Mouse (Mus musculus) spleen, adult 12 weeks (tissue): ENCODE results near the gene Ntn1.

Experiments used
- DNase-seq: peaks from one replicate; pipeline ENCODE4 v3.0.0; 2022; ENCODE audit warnings: low spot score

Ntn1 gene

DNA sequence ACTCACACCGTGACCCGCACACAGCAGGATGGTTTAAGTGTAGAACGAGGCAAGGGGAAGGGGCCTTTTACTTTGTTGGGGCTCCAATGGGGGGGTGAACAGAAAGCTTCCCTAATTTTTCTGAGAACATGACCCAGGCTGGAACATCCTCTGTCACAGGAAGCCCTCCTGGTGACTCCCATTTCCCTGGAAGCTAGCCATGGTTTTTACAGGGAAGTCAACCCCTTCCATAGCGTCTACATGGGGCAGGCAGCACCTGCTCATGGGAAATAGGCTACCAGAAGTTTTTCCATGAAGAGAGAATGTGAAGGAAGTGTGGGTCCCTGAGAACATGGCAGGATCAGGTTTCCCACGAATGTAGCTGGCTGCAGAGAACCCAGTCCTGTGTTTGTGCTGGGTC is 136.3 kb downstream of the Ntn1 start:
- no peak for DNase-seq

DNA sequence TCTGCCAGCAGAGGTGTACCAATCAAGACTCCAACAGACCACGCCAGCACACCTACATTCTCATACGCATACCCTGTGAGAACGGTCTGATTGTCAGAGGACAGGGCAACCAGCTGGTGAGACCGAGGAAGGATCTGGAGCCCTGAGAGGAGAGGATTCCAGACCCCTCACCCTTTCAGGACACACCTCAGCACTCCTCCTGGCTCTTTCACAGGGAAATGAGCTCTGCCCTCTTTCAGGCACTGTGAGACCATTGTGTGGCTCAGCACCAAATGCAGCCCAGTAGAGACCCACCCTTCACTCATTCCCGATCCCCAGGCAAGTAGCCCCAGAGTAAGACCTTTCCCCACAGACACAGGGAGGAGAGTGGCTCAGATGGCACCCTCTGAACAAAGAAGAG is 137.5 kb downstream of the Ntn1 start:
- no peak for DNase-seq

DNA sequence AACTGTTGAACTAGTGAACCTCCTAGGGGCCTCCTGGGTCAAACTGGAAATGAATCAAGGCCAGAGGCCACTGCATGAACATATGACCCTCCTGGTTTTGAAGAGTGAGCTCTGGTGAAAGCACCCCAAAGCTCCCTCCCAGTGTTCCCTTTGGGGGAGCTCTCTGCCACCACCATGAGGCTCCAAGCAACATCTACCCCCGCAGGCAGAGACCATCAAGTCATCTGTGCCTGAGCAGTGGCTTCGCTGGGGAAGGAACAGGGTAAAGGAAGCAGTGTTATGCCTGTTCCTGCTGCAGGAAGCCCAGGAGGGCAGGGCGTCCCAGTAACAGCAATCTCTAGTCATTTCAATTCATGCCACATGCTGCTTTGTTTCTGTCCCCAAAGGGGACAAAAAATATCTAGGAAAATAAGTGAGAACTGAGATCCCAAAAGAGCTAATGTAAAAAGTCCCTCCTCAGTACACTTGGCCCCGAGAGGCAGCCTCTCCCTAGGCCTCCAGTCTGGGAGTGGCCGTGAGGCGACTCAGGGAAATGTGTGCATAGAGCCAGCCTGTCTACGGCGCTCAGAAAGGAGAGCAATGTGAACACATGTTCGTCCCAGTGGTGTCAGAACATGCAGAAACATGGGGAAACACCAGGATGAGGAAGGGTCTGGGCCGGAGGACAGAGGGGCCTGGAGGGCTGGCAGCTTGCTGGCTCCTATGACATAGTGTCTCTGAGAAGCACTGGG is 139.3 kb downstream of the Ntn1 start:
- no peak for DNase-seq

DNA sequence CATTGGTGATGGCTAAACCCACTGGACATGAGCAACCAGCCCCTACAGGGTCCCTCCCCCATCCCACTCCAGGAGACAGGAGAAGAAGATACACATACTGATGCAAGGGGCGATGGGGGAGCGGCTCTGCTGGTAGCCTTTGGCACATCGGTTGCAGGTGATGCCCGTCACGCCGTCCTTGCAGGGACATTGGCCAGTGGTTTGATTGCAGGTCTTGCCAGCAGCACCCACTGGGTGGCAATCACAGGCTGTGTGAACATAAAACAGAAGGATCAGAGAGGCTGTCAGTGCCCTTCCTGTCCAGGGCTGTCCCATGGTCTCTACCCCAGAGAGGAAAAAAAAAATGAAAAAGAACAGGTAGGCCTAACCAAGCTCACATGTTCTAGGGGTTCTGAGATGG is 140.2 kb downstream of the Ntn1 start:
- DNase-seq = no peak

DNA sequence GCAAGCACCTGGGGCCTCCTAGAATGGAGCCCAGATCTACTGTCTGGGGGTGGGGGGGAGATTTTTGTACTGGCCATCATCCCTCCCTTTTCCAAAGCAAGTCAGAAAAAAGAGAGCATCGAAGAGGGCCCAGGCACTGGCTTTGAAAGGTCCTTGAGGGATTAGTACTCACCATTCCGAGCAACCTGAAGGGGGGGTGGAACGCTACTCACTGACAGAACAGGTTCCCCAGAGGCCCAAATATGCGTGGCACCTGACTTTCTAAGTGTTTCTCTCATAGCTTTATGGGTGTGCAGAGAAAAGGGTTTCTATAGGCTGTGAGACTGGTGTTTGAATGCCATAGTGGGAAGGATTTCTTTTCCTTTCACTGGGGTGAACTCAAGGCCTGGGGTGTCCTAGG is 142.1 kb downstream of the Ntn1 start:
- no peak for DNase-seq

DNA sequence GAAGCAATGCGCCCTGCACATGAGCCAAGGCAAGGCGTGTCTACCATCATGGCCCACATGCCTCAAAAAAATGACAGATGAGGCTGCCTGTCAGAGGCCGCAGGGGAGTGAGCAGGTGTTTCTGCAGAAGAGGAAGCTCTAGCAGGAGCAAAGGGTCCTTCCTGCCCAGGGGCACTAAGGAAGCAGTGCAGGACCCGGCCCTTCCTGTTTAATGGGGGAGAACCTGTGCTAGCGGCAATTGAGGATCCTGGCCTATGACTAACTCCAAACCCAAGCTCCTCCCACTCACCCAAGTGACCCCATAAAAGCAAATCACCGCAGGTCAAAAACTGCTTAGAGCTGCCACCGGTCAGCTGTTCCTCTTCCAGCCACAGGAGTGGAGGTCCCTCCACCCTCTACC is 147.1 kb downstream of the Ntn1 start:
- DNase-seq = no peak

DNA sequence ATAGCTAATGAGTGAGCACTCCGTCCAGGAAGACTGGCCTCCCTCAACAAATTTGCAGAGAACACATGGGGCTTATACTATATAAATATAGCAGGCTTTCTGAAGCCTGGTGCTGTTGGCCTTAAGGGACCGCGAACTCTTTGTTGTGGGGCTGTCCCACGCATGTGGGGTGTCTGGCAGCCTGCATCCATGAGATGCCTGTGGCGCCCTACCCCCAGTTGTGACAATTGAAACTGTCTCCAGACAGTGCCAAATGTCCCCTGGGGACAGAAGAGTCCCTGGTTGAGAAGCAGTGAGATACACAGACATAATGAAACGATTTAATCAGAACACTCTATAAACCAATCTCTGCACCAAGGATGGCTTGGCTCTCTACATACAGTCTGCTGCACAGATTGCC is 150.5 kb downstream of the Ntn1 start:
- DNase-seq = no peak

DNA sequence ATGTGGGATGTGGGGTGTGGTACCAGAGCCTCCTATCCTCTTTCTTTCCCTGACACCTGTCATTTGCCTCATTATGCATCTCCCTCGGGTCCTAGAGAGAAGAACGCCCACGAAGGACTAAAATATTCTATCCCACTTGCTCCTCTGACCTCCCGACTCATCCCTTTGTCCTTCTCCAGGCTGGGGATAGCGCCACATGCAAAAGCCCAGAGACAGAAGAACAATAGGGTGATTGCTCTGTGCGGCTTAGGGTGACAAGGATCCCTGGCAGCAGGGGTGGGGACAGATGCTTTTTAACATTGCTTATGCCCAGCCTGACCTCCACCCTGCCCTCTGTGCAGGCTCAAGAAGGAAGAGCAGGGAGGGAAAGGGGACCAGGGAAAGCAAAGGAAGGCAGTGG is 152.7 kb downstream of the Ntn1 start:
- no peak for DNase-seq

DNA sequence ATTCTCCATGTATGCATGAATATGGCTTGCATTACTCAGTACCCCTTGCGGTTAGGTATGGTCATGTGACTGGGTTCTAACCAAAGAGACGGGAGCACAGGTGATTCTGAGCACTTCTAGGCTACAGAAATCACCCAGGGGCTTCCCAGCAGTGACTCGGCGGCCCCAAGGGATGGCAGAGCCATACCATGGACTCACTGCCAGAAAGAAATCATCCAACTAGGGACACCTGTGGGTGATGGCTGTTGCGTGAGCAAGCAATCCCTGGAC is 155.7 kb downstream of the Ntn1 start:
- no peak for DNase-seq

DNA sequence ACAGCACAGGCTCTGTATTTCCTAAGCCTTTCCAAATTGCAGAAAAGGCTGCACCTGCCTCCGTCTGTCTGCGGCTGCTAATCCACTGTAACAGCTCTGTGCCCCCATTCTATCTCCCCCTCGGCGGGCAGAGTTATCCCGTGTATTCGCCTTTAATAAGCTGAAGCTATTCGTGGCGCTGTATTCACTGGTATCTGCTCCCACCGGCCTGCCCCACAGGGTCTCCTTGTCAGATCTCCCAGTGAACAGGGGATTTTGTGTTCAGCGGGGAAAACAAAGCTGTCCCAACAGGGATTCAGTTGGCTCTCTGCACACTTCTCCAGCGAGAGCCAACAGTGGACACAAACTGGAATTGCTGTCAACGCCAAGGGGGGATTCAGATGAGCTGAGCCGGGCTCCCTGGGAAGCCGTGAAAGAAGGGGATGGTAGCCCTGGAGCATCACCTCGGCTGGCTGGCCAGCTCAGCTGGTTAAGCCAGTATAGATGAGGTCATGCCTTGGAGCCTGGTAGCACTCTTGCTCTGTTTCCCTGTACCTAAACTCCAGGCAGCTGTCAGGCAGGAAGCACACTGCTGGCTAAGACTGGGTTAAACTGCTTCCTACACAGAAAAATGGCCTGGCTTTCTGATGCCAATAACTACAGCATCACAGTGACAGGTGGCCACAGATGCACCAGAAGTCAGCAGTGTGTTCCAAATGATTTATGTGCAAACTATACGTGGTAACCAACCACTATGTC is 156.2 kb downstream of the Ntn1 start:
- DNase-seq = no peak

DNA sequence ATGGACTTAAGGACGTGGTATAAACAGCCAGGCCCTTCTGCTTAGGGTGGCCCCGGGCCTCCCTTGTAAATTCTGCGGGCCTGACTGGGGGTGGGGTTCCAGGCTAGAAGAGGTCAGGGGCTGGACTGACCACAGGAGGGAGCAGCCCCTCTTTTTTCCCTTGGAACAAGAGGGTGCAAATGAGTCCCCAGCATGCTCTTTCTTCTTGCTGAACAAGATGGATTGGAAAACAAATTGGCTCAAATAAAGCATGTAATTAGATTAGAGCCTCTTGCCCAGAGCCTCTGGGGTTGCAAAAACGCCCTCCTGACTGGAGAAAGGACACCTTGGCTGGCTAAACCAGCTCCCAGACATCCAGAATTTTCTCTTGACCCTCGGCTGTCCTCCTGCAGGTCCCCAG is 160.9 kb downstream of the Ntn1 start:
- DNase-seq = no peak

DNA sequence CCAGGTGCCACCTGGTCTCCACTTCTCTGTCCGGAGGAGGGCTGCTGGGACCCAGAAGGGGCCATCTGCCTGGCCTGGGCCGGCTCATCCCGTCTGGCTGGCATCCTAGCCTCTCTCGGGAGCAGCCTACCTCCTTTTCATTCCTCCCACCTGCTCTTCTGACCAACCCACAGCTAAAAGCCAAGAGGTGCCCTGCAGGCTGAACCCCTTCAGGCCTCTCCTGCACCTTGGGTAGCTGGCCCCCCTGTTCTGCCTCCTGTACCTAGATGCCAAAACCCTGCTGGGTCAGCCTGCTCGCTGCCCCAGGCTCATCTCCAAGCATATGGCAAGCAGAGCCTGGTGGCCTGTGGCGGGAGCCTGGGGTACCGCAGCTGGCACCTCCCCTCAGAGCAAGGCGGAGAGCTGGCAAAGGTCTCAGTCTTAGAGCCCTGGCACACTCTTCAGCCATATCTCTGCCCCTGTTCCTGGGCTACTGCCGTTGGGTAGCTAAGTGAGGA is 167.1 kb downstream of the Ntn1 start:
- no peak for DNase-seq

DNA sequence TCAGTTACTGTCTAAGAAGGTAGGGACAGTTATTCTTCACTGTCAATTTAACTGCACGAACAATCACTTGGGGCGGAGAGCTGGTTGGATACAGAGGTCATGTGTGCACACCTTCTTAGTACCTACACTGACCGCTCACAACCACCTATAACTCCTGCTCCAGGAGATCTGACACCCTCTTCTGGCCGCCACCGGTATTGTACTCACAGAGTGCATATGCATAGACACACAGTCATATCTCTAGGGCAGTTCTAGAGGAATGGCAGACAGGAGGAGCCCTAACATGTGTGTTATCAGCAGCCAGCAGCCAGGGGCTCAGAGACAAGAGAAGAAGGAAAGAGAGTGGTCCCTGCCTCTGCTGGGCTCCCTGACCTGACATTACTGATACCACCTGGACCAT is 169.1 kb downstream of the Ntn1 start:
- no peak for DNase-seq

DNA sequence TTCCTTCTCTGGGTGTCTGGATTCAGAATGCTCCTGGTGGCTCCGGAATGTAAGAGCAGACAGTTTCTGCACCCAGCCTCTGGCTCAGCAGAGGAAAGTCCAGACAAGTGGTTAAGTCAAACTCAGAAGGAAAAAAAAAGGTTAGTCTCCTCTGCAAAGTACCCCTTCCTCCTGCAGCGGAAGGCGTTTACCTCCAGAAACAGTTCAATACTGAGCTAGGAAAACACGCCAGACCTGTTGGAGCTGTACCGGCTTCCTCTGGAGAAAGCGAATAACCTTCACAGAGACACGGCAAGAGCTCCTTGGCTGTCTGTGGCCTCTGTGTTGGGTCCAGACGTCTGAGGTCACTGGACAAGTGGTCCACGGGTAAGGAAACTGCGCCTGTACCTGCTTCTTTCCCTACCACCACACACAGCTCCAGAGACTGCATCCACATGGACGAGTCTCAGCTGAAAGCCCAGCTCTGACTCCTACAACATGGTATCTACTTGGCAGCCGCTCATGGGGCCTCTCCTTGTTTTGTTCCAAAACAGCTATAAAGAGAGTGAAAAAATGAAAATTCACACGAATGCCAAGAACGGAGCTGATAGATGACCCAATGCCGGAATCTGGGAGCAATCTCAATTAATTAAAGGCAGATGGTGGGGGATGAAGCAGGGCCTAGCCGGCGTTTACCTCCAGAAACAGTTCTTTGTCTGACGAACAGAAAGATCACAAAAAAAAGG is 171.5 kb downstream of the Ntn1 start:
- DNase-seq = no peak

DNA sequence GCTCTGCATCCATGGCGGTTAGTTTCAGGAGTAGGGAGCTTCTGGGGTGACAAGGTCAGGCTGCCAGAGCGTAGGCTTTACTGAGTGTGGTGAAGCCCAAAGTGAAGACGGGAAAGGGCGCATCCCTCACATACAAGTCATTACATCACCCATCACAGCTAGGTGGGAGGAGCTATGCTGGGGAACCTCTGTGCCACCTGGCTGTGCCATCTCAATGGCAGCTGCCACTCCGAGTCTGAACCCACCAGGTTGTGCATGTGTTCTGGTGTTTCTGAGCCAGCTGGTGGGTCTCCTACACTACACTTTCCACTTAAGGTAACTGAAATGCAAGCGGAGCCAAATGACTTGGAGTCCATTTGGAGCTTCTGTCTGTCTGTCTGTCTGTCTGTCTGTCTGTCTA is 172.8 kb downstream of the Ntn1 start:
- no peak for DNase-seq

DNA sequence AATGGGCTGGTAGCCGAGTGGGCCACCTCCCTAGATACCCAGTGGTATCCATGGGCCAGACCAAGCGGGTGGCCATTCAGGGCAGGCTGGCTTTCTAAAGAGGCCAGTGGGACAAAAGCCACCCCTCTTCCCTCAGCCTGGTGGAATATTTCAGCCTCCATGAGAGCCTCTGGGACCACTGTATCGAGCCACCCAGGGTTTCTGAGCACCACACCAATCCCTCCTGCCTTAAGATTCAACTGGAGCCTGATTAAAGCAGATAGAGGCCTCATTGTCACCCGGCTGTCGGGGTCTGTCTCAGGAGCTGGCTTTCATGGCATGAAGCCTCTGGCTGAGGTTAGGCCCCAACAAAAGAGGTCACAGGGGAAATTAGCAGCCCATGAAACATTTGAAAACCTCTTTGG is 174.0 kb downstream of the Ntn1 start:
- no peak for DNase-seq

DNA sequence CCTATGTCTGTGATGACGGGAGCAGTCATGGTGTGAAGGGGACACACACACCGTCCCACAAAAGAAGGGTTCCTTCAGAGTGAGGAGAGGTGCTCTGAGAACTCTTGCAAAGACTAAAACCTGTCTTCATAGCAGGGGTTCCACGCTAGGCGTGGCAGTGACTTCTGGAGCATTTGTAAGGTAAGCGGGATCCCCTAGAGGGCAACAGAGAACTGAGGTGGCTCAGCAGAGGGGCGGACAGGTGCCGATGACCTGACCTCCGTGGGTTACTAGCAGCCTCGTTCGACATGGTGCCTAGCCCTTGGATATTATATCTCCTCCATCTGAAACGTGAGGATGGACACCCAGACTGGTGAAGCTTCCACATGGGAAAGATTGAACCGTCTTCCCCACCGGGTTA is 177.5 kb downstream of the Ntn1 start:
- DNase-seq = no peak

DNA sequence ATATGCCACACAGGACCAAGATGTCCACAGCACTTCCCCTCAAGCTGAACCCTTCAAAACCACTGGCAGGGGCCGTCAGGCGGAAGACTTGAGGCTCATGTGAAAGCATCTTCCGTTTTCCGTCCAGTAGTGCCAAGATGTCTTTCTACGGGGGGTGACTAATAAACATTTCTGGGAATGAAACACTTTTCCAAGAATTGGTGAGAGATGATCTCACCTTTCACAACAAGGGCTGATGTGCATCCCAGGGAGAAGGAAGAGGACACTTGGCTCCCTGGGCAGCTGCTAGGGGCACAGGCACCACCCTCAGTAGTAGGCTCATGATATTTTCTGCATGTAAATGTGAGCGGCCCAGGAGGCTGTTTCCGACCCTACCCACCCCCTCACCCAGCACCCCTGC is 178.4 kb downstream of the Ntn1 start:
- DNase-seq = no peak

DNA sequence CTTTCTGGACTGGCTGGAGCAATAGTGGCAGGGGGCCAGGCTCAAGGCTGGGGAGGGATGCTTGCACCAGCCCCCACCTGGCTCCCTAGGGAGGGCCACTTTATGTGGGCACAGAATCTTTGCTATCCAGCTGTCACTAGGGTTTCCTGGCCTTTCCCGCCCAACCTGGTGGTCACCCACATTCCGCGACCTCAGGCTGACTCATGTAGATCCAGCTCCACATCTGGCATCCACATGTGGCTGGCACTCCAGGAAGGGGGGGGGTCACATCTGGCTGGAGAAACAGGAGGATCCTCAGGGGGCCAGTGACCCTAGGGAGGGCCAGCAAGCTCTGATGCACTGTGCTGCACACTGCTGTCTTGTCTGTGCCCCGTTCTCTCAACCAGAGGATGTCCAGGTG is 179.9 kb downstream of the Ntn1 start:
- DNase-seq = no peak

DNA sequence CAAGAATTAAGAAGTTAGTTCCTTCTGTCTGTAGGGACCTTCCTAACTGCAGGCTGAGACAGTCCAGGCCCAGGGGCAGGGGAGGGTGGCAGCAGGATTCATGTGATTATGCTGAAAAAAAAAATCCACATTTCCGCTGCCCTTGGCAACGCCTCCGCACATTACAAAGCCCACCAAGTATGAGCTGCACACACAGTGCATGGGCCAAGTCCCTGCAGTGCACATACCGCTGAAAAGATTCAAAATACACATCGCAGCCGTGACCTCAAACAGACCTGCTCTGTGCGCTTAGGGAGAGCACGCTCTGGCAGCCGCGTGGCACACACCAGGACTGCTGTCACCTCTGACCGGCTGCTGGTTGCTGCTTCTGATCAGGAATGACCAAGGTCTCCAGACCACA is 184.6 kb downstream of the Ntn1 start:
- no peak for DNase-seq

DNA sequence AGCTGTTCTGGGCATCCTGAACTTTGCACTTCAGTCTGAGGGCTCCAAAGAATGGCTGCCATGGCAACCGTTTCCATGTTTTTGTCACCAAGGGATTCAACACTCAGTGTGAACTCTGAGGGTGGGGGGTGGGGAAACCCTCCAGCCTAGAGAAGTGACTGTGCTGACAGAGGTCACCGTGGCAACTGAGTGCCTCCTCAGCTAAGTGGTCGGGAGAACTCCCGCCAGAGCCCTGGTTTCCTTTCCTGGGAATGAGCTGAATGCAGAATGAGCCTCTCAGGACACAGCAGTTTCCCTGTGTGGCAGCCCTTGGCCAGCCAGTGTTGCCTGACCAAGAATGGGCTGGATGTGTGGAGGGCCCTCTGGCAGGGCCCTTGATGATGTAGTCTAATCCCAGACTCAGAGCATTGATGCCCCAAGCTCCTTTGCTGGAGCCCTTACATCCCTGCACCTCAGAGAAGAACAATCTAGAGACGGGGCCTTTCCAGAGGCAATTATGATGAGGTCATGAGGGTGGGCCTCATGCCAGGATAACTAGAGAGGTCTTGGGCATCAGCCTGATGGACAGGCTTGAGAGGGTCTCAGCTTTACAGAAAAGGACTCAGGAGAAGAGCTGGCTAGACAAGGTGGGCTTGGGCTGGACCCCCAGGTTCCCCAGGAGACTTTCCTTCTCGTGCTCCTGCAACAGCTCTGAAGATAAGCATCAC is 185.3 kb downstream of the Ntn1 start:
- DNase-seq = no peak

DNA sequence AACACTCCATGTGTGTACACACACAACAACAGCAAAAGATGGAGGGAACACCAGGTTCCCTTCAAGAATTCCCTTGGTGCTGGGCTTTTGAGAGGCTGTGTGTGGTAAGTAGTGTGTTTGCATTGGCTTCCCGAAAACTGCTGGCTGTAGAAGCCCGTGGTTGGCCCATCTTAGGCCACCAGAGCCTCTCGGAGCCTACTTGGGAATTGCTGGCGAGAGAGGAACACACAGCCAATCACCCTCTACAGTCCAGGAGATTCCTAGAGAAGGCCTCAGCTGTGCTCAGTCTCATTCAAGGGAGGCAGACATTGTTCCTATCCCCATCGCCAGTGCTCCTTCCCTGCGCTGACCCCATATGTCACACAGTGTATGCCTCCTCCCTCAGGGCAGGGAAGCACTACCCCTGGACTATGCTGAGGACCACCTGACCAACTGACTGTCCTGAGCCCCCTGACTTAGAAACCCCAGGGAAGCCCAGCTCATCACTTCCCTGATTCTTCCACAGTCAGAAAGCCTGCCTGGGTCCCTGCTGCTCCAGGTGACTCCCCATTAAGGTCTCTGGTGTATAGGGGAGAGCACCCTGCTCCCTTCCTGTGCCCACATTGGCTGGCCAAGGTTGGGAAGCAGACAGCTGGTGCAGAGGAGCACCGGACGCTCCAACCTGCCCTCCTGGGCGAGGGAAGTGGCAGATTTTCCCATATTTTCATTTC is 186.0 kb downstream of the Ntn1 start:
- no peak for DNase-seq
